Mouse (Mus musculus) adrenal gland, adult 18-20 months (tissue): ENCODE measurements around the gene L3mbtl1. TPM values are rescaled to one million over a fixed set of nuclear protein-coding genes. Genes with fewer than 3 reads are reported as not detected.
"Not testable (repeated sequence)": the region's sequence is repeated elsewhere in the genome, so short reads cannot be mapped to it uniquely, and the experiment has no call there.

Source experiments
- DNase-seq, 2 experiments: peaks; one replicate each; pipeline ENCODE4 v3.0.0; 2021 to 2022; ENCODE audit warnings: low spot score in 2 of 2
- long read RNA-seq, 2 experiments: library from polyadenylated mRNA; stranded (forward); transcript quantifications; one replicate each; pipeline ENCODE4 v2.0.0; 2021
- total RNA-seq, 2 experiments: library from RNA; stranded (reverse); gene quantifications; 1 replicate in 1 of 2; 2 replicates in 1 of 2; pipeline ENCODE4 v1.2.3; 2021

Gene L3mbtl1
- under 1 TPM in 1 of 2 experiments, not detected in 1; 0.51 TPM for total RNA-seq
- long read RNA-seq, experiment 1 = 0 reads
- long read RNA-seq, experiment 2 = 0 reads

DNA sequence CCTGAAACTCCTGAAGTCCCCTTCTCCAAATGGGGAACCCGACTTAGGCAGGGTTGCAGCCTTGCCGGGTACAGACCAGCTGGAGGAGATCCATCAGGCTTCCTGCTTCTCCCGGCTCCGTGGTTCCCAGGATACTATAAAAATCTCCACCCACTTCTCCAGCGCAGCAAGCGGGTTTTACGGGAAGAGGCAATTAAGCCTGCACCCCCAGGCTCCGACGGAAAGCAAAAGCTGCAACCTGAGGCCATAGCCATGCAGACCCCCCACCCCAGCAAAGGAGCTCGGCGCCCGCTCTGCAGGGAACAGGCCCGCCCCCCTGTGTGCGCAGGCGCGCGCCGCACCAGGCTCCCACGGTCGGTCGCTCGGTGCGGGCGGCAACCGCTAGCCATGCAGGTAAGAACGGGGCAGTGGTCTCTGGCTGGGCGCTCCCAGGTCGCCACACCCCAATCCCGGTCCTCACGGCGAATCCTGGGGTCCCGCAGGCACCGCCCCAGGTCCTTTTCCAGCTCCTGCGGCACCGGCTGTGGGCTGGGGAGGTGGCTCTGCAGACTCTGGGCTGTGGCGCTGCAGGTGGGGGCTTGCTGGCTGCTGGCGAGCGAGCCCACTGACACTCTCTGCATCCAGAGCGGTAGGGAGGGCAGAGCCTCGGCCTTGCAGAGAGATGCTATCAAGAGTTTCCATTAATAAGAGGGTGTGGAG lies at the start of gene L3mbtl1:
Gene L3mbtl1, plus strand, starts transcription at position 325 of the 699 bp plus-strand sequence.
- DNase-seq = peak; percentile 27 to 36

DNA sequence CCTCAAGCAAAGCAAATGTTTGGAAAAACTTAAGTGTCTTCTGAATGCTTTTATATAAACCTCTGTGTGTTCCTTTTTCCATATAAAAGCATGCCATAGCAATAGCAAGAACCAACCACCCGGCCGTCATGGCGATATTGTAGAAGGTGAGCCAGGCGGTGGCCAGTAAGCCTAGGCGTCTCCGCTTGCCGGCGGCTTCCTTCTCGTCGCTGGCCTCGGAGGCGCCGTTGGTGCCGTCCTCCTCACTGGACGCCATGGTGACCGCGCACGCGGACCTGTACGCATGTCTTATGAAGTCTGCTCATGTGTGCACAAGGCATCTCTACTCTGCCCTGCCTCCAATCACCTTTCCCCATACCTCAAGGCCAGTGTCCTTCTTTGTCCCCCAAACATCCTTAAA lies 44.0 kb upstream of the L3mbtl1 start:
- not testable (repeated sequence) for DNase-seq

DNA sequence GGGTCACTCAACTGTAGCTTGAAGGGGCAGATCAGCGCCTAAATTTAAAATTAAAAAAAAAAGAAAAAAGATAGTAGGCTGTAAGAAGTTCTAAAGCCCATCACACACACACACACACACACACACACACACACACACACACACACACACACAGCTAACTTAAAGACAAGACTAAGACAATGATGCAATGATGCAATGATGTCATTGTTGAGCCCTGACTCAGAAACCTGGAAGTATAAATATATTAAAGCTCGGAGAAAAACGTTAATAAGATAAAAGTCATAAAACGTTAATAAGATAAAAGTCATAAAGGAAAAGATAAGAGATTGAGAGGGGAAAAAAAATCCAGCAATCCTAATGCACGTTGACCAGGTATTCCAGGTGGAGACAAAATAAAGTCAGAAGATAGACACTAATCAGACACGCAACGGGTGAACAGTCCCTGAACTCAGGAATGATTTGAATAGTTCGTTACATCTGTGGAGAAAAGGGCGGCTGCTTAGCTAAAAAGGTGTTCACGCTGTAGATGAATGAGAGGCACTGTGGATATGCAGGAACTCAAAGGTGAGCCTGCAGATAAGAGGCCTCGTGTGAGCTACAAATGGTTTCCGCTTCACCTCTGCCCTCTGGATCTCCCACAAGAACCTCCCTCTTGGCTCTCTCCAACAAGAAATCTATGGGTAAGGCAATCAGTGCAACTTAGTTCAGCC lies 43.2 kb upstream of the L3mbtl1 start:
- no peak for DNase-seq

DNA sequence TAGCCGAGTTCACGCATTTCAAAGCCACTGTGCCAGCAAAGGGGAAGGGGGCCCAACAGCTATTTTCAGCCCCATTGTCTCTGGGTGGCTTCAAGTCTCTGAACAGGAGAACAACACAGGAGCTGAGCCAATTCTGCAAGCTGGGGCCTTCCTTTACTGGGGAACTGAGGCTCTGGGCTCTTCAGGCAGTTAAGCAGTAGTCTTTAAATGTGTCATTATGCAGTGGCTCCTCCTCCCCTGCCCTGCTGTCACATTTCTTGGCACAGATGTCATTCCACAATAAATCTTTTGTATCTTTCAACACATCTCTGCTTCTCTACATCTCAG lies 42.7 kb upstream of the L3mbtl1 start:
- no peak for DNase-seq

DNA sequence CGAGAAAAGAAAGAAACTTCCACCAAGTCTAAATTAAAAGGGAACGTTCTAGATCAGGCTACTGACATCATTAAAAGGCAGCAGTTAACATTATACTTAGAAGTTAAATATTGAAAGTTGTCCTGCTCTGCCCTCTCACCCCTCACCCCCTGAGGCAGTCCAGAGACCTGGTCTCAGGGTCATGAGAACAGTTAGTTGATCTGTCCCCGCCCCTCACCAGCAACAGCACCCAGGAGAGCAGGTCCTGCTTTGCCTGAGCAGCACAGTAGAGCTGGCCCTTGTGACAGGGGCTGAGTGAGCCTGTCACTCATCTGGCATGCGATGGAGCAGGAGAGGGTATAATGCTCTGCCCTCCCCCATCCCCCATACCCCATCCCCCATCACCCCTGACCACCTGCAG lies 37.4 kb upstream of the L3mbtl1 start:
- no peak for DNase-seq

DNA sequence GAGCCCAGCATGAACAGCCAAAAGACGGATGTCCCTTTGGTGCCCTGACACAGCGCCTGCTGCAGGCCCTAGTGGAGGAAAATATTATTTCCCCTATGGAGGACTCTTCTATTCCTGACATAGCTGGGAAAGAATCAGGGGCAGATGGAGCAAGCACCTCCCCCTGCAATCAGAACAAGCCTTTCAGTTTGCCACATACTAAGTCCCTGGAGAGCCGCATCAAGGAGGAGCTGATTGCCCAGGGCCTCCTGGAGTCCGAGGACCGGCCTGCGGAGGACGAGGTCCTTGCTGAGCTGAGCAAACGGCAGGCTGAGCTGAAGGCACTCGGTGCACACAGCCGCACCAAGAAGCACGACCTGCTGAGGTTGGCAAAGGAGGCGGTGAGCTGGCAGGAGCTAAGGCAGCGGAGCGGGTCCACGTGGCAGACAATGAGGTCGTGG lies 35.2 kb upstream of the L3mbtl1 start:
- no peak for DNase-seq

DNA sequence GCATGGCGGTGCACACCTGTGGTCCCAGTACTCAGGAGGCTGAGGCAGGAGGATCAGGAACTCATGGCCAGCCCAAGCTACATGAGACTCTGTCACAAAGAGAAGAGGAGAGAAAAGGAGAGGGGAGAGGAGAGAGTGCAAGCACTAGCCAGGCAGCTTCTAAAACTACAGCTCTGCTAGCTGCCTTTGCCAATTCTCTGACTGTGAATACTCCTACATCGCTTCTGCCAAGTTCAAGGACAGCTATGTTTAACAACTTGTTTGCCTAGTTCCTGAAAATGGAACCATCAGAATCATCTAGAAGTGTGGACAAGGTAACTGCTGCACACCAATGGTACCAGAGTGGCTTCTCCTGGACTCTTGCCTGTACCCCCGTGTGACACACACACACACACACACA lies 29.2 kb upstream of the L3mbtl1 start:
- no peak for DNase-seq

DNA sequence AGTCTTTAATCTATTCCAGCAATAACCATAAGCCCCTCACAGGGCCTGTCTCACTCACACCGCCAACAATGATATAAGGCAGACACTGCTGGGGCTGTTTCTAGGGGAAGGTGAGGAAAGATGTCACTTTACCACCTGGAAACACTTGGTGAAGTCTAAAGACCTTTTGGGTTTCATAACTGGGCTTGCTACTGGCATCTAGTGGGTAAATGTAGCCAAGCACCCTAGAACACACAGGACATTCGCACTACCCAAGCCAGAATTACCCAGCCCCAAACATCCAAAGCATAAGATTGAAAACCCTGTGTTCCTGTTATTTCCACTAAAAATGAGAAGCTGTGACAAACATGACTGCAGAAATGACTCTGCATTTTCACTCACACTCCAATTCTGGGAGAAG lies 28.8 kb upstream of the L3mbtl1 start:
- DNase-seq = no peak

DNA sequence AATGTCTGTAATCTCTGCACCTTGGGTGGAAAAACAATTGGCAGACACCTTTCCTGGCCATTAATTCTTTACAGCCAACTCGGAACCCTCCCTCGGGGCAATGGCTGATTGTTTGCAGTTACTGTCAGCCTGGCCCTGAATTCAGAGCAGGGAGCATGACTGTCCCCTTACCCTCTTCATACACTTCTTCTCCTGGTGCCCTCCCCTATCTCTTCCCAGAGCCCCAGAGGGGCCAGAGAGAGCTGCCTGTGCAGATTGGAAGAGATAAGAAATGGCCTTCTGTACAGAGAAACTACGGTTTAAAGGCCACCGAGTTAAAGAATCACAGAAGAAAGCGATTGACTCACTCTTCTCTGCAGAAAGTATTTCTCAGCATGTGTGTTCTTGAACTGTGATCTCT lies 23.3 kb upstream of the L3mbtl1 start:
- DNase-seq = no peak

DNA sequence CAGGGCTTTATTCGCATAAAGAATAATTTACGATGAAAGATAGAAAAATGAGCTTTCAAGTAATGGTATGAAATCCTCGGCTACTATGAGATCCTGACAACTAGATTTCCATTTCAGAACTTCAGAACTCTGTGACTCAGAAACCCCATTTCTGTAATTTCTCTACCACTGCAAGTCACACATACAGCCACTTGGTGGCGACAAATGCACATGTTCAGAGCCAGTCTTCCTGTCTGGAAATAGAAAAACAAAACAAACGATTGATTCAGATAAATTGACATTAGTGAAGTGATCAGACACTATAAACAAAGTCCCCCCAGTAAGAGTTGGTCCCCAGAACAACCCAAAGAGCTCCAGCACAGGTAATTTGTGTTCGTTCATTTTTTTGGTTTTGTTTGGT lies 21.1 kb upstream of the L3mbtl1 start:
- DNase-seq = peak; percentile 36 to 57

DNA sequence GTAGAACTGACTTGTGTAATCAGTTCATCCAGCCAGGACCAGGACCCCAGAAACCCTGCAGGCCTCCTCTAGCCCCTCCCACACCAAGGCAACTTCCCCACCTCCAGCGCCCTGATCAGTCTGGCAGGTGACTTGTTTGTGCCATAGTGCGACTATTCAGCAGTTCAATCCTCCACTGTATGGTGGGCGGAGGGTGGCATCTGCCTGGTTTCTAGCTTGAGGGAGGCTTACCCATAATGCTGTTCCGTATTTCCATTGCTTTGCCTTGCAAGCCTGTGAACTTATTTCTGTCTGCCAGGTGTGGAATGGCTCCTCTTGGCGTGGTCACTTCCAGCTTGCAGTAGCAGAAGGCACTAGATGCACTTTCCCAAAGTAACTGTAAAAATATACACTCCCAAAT lies 20.4 kb upstream of the L3mbtl1 start:
- no peak for DNase-seq

DNA sequence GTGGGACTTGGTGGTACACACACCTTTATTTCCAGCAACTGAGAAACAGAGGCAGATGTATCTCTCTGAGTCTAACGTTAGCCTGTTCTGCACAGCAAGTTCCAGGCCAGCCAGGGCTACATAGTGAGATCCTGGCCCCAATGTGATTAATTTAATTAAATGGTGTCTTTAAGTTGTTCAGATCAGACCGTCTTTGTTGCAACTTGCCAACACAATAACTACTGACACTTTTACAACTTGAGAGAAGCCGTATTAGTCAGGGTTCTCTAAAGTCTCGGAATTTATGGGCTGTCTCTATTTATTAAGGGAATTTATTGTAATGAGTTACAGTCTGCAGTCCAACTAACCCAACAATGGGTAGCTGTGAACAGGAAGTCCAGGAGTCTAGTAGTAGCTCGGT lies 19.1 kb upstream of the L3mbtl1 start:
- no peak for DNase-seq

DNA sequence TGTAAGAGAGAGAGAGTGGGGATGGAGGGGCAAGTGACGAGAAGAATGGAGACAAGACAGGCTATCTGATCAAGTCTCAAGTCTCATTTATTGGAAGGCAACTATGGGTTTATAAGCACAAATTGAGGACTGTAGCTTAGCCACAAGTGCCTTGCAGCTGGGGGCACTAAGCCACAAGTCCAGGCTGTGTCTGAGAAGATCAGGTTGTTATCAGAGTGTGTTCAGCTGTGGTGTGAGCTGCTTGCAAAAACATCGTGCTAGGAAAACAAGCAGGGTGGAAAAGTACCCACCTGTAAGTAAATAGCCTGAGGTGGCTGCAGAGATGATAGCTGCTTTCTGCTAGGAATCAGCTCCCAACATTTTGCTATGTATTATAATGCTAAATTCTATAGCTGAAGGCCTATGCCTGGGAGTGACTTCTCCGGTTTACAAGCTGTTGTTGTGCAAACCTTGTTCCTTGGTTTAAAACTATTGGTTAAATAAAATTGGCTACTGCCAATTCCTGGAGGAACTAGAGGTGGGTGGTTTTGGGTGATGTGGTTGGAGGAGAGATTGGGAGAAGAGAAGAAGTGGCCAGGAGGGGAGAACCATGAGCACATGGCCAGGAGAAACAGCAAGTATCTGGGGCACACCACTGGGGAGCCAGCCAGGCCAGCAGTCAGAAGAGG lies 15.2 kb upstream of the L3mbtl1 start:
- DNase-seq = no peak

DNA sequence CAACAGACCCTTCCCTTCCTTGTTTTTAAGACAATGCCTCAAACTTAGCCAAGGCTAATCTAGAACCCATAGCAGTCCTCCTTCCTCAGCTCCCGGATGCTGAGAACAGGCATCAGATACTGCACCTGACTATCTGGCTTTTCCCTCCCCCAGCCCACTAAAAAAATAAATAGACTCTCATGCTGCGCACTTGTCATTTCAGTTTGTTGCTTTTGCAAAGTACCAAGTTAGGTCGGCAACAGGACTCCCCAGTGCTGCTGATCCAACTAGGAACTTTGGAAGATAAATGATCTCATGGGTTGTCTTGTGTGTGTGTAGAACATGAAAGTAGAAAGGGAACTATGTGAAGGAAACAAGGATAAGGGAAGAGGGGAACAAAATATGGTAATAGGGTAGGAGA lies 13.6 kb upstream of the L3mbtl1 start:
- no peak for DNase-seq

DNA sequence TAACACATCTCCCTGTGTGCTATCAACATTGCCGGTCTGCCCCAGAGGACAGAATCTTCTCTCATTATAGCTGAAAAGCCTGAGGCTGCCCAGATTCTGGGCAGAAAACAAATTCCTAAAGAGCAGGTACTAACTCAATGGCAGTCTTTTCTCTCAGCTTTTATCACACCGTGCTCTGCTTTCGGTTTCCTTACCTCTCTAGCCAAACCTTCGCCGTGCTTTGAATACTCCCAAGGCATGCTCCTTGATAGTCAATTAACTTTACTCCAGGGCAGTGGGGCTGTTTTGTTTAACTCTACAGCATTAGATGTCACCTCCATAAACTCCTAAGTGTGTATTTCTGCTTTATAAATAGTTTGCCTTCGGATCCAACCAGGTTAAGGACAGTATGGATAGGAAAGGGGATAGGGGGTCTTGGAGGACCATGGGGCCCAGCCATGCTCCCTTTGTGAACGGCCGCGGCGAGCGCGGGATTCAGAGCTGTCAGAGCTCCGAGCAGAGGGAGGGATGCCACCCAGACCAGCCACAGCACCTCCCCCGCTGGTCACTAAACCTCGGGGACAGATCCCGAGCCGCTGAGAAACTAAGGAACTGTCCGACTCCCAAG lies 12.7 kb upstream of the L3mbtl1 start:
- no peak for DNase-seq

DNA sequence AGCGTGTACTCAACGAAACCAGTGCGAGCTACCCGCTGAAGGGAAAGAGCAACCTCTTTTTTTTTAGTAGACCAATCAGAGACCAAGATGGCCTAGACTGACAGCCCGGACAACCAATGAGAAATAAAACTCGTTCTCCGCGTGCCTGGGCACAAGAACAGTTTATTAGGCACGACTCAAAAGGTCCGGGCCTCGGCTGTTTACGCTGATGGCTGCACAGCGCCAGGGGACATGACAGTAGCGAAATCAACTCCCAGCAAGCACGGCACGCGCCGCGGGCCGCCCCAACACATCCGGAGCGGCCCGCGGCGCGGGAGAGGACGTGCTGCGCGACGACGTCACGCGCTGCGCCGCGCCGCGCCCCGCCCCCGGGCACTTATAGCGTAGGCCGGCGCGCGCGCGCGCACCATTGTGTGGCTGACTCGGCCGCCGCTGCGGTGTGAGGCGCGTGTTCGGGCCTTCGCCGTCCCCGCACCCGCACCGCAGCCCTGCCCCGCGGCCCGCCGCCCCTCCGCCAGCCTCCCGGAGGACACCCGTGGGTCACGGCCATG lies 12.1 kb upstream of the L3mbtl1 start, which contains the start of gene Srsf6:
Gene Srsf6, plus strand, starts transcription at position 406 of the 551 bp plus-strand sequence.
- DNase-seq = peak; percentile 87 to 91

DNA sequence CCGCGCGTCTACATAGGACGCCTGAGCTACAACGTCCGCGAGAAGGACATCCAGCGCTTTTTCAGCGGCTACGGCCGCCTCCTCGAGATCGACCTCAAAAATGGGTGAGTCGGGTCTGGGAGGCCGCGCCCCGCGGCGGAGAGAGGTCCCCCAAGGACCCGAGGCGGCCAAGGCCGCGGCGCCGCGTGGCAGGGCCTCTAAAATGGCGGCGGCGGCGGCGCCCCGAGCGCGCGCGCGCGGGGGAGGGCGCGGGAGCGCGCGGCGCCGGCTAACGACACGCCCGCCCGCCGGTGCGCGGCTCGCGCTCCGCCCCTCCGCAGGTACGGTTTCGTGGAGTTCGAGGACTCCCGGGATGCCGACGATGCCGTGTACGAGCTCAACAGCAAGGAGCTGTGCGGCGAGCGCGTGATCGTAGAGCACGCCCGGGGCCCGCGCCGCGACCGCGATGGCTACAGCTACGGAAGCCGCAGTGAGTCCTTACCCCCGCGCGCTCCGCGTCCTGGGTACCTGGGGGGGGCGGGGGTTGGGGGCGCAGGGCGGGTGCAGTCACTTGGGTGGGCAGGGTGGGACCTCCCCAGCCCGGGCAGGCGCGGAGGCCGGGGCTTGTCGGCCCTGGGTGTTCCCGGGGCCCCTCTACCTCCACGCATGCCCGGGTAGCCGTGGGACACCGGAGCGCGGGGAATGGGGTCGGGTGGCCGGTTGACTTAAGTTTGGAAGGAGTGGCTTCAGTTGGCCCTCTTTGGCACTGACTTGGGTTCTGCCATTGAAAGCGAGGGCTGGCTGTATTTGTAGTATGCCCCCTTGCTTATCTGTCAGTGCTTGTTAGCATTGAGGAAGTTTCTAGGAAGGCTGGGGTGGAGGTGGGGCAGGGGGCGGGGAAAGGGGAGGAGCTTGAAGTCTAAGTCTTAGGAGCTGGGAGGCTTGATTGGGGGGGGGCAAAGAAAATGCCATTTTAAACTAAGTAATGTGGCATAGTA lies 11.3 kb upstream of the L3mbtl1 start:
- DNase-seq = peak; percentile 58 to 68

DNA sequence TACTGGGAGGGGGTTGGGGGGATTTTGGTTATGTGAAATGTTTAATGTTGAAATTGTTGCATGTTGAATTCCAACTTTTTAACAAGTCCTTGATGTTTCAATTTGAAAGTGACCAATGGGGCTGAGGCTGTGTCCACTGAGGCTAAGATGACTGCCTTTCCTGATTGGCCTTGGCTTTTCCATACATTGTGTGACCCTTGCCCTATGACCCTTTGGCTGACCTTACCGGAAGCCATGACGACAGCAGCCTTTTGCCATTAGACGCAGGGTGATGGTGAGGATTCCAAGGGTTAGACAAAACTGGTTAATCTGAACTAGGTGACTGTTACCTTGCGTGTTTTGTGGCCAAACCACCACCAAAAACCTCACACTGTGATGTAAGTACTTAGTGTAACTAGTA lies 10.6 kb upstream of the L3mbtl1 start:
- no peak for DNase-seq

DNA sequence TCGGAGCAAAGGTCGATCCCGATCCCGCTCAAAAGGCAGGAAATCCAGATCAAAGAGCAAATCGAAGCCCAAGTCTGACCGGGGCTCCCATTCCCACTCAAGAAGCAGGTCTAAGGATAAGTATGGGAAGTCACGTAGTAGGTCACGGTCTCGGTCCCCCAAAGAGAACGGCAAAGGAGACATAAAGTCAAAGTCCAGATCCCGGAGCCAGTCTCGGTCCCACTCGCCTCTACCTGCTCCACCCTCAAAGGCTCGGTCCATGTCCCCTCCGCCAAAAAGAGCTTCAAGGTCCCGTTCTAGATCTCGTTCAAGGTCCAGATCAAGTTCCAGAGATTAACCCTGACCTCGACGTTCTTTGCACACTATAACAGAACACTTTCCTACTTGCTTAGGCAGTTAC lies 8.9 kb upstream of the L3mbtl1 start:
- DNase-seq = no peak

DNA sequence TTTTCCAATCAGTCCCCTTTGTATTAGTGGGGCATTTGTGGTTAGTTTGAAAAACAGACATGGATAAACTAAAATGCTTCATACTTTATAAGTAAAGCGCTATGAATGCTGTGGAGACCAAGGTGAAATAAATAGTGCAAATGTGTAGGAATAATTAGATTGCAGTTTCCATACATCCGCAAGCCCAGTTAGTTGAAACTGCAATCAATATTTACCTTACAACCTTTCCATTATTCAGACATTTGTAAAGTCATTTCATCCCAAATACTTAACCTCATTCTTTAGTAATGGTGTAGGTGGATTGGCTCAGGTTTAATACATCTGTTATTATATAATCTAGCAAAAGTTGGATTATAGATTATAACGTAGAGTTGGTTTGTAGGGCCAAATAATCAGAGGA lies 7.6 kb upstream of the L3mbtl1 start:
- no peak for DNase-seq
